Mouse (Mus musculus) forebrain, embryonic 11.5 days (tissue): ENCODE data around the gene Tlk2. TPM values are rescaled to one million over a fixed set of nuclear protein-coding genes. Genes with fewer than 3 reads are reported as not detected.

Source experiments
- ATAC-seq: fragments of 200-750 bp; cut with Nextera tagmentation; replicated peaks from 2 replicates; pipeline ENCODE4 v1.8.0; 2017; ENCODE audit warnings: moderate TSS enrichment; ENCODE audit not compliant: low FRiP score
- DNase-seq: peaks from one replicate; pipeline ENCODE4 v3.0.0-alpha.2; 2017; ENCODE audit warnings: low spot score
- H3K27ac ChIP-seq: fragments of 300-500 bp; sonication (generic); 2 replicates; pipeline ENCODE4 v1.5.1; 2014; ENCODE audit warnings: low read depth, low read length
- H3K27me3 ChIP-seq: fragments of 300-500 bp; sonication (generic); 2 replicates; pipeline ENCODE4 v1.6.1; 2014; ENCODE audit warnings: mild to moderate bottlenecking, low read length, mixed read lengths; ENCODE audit not compliant: control insufficient read depth, insufficient read depth
- H3K36me3 ChIP-seq: fragments of 300-500 bp; sonication (generic); 2 replicates; pipeline ENCODE4 v1.6.1; 2014; ENCODE audit warnings: mild to moderate bottlenecking, low read length, moderate library complexity, mixed read lengths; ENCODE audit not compliant: control insufficient read depth, insufficient read depth
- H3K4me1 ChIP-seq: fragments of 300-500 bp; sonication (generic); replicated peaks from 2 replicates; pipeline ENCODE4 v1.6.1; 2014; ENCODE audit warnings: low read length, mixed read lengths; ENCODE audit not compliant: control insufficient read depth, insufficient read depth
- H3K4me2 ChIP-seq: fragments of 300-500 bp; sonication (generic); 2 replicates; pipeline ENCODE4 v1.6.1; 2014; ENCODE audit warnings: low read depth, mild to moderate bottlenecking, low read length, moderate library complexity, mixed read lengths; ENCODE audit not compliant: severe bottlenecking
- H3K4me3 ChIP-seq: fragments of 300-500 bp; sonication (generic); 2 replicates; pipeline ENCODE4 v1.5.1; 2014; ENCODE audit warnings: low read depth, low read length
- H3K9ac ChIP-seq: fragments of 300-500 bp; sonication (generic); 2 replicates; pipeline ENCODE4 v1.6.1; 2014; ENCODE audit warnings: low read length
- H3K9me3 ChIP-seq: fragments of 300-500 bp; sonication (generic); 2 replicates; pipeline ENCODE4 v1.6.1; 2016; ENCODE audit warnings: low read length, mixed read lengths; ENCODE audit not compliant: control insufficient read depth
- WGBS: fragments of 180-500 bp; shearing (Covaris S2); extraction: QIAGEN DNeasy Blood & Tissue Kit; methylation state at CpG from one replicate; pipeline ENCODE4 v1.1.7; 2014; 5-methylcytosine and 5-hydroxymethylcytosine counted together
- polyA plus RNA-seq: library from polyadenylated mRNA; unstranded; fragments of >200 nt; fragmentation: Nextera tagmentation; extraction: Ambion mirVana; gene quantifications from 2 replicates; pipeline ENCODE4 v1.2.1, GENCODE M21; 2014

Tlk2 gene
- polyA plus RNA-seq, 1 experiment from 2014 or later = 27.5 TPM

- no peak overlapping the region for H3K27ac ChIP-seq
- 82% methylated on average over 4 of the region's 4 CpGs for WGBS
Measured at GRCm38 (mm10) chr11:105155915-105156314, 22.7 kb upstream of the Tlk2 start.

GRCm38 (mm10) chr11:105156748-105157267 is 21.8 kb upstream of the Tlk2 start:
- Histone ChIP-seq H3K9ac (no peak overlapping the region), H3K36me3 (no peaks in the 10 kb centered on the region), H3K27ac (no peak overlapping the region), H3K27me3 (no peaks in the 10 kb centered on the region), H3K4me3 (no peak overlapping the region), H3K9me3 (no peaks in the 10 kb centered on the region), H3K4me1 (no peaks in the 10 kb centered on the region; the same call in 1 of the 2 replicates), H3K4me2 (no peak overlapping the region)
- 88% methylated on average over 19 of the region's 19 CpGs for WGBS
- DNase-seq (peak; percentile 21), ATAC-seq (no peak)

More at GRCm38 (mm10) chr11:105155915-105156314, 22.7 kb upstream of the Tlk2 start:
- Histone ChIP-seq H3K4me2 (no peak overlapping the region), H3K4me3 (no peak overlapping the region), H3K36me3 (no peaks in the 10 kb centered on the region), H3K27me3 (no peaks in the 10 kb centered on the region), H3K4me1 (peaks cover 2% of the 10 kb centered on the region; the same call in 1 of the 2 replicates), H3K9me3 (no peaks in the 10 kb centered on the region), H3K9ac (no peak overlapping the region)
- peak; percentile 30 for DNase-seq
- ATAC-seq = no peak

- H3K4me3 ChIP-seq = no peak overlapping the region
- DNase-seq (no peak), ATAC-seq (no peak)
- H3K27ac ChIP-seq = no peak overlapping the region
- H3K27me3 ChIP-seq = no peaks in the 10 kb centered on the region
- no peak overlapping the region for H3K4me2 ChIP-seq
- H3K9ac ChIP-seq = no peak overlapping the region
- H3K9me3 ChIP-seq = no peaks in the 10 kb centered on the region; the same call in 1 of the 2 replicates
- H3K36me3 ChIP-seq = no peaks in the 10 kb centered on the region
- H3K4me1 ChIP-seq = no peaks in the 10 kb centered on the region; the same call in 1 of the 2 replicates
Measured at GRCm38 (mm10) chr11:105158047-105158446, 20.6 kb upstream of the Tlk2 start.

- WGBS = 59% methylated on average over 6 of the region's 6 CpGs
- Histone ChIP-seq H3K36me3 (no peaks in the 10 kb centered on the region), H3K27me3 (no peaks in the 10 kb centered on the region), H3K4me1 (no peaks in the 10 kb centered on the region), H3K4me3 (no peak overlapping the region), H3K27ac (no peak overlapping the region), H3K4me2 (no peak overlapping the region), H3K9ac (no peak overlapping the region), H3K9me3 (peaks cover 4% of the 10 kb centered on the region)
- no peak for ATAC-seq
- peak; percentile 33 for DNase-seq
Measured at GRCm38 (mm10) chr11:105159673-105160360, 18.8 kb upstream of the Tlk2 start.

GRCm38 (mm10) chr11:105161411-105161810 is 17.2 kb upstream of the Tlk2 start:
- DNase-seq = no peak
- no peak overlapping the region for H3K27ac ChIP-seq
- ATAC-seq = no peak
- no peak overlapping the region for H3K4me3 ChIP-seq
- H3K27me3 ChIP-seq = no peaks in the 10 kb centered on the region
- H3K36me3 ChIP-seq = no peaks in the 10 kb centered on the region
- H3K9ac ChIP-seq = no peak overlapping the region
- WGBS = 92% methylated on average over 2 of the region's 2 CpGs
- H3K4me1 ChIP-seq = no peaks in the 10 kb centered on the region
- H3K4me2 ChIP-seq = no peak overlapping the region
- peaks cover 7% of the 10 kb centered on the region for H3K9me3 ChIP-seq

GRCm38 (mm10) chr11:105164516-105165510 is 13.8 kb upstream of the Tlk2 start:
- DNase-seq (no peak), ATAC-seq (no peak)
- H3K4me3 ChIP-seq = no peak overlapping the region
- H3K36me3 ChIP-seq = no peaks in the 10 kb centered on the region
- 85% methylated on average over 69 of the region's 69 CpGs for WGBS
- no peaks in the 10 kb centered on the region for H3K4me1 ChIP-seq
- peaks cover 7% of the 10 kb centered on the region for H3K9me3 ChIP-seq
- no peak overlapping the region for H3K4me2 ChIP-seq
- H3K27ac ChIP-seq = no peak overlapping the region
- no peak overlapping the region for H3K9ac ChIP-seq
- no peaks in the 10 kb centered on the region for H3K27me3 ChIP-seq

- Histone ChIP-seq H3K4me3 (no peak overlapping the region), H3K4me2 (no peak overlapping the region), H3K36me3 (no peaks in the 10 kb centered on the region), H3K9me3 (peaks cover 7% of the 10 kb centered on the region), H3K27me3 (no peaks in the 10 kb centered on the region), H3K4me1 (no peaks in the 10 kb centered on the region), H3K9ac (no peak overlapping the region), H3K27ac (no peak overlapping the region)
- WGBS = 92% methylated on average over 10 of the region's 10 CpGs
- no peak for DNase-seq
- no peak for ATAC-seq
Measured at GRCm38 (mm10) chr11:105166780-105167179, 11.8 kb upstream of the Tlk2 start.

- WGBS = 96% methylated on average over 4 of the region's 4 CpGs
Measured at GRCm38 (mm10) chr11:105179523-105179922, 916 bp downstream of the Tlk2 start.

More at GRCm38 (mm10) chr11:105179523-105179922, 916 bp downstream of the Tlk2 start:
- DNase-seq = no peak
- no peak overlapping the region for H3K4me3 ChIP-seq
- no peaks in the 10 kb centered on the region for H3K27me3 ChIP-seq
- H3K9me3 ChIP-seq = no peaks in the 10 kb centered on the region; the same call in 1 of the 2 replicates
- H3K36me3 ChIP-seq = peaks cover 3% of the 10 kb centered on the region; the same call in 1 of the 2 replicates
- H3K9ac ChIP-seq = no peak overlapping the region
- H3K4me1 ChIP-seq = no peaks in the 10 kb centered on the region; the same call in 1 of the 2 replicates
- H3K27ac ChIP-seq = no peak overlapping the region
- H3K4me2 ChIP-seq = peak overlapping the region; percentile 82; the same call in 1 of the 2 replicates
- ATAC-seq = no peak
